Mouse (Mus musculus) ES-Bruce4 (cell line): Measurements from ENCODE around the gene Ubr1.

ENCODE experiments used
- CTCF ChIP-seq: IDR thresholded peaks from one replicate; pipeline ENCODE4 v1.8.1; 2011; ENCODE audit warnings: low read depth, low read length
- POLR2A ChIP-seq: IDR thresholded peaks from one replicate; pipeline ENCODE4 v1.8.1; 2011; ENCODE audit warnings: low read length; ENCODE audit not compliant: insufficient read depth

DNA sequence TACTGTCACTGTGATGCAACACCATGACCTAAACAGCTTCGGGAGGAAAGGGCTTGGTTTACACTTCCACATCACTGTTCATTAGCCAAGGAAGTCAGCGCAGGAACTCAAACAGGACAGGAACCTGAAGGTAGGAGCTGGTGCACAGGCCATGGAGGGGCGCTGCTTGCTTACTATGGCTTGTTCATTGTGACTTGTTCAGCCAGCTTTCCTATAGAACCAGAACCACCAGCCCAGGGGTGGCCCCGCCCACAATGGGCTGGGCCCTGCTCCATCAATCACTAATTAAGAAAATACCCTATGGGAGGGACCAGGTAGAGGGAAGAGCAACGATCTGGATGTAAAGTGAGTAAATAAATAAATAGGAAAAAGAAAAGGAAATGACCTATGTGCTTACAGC, 2.4 kb upstream of the Ubr1 start:
- no peak for TF ChIP-seq POLR2A
- TF ChIP-seq CTCF: peak; percentile 48
